In genomic region chr1:89583369-89583768, GRCm38 (mm10) we compare ENCODE assay signal across 13 mouse cellular contexts.
DNase-seq lines count a peak whose midpoint lies in the region; ATAC-seq and TF ChIP-seq lines count a peak whose summit lies in the region.
"Had no signal": no experiment of that assay in that cellular context is flagged by ENCODE, and none has a peak within 500 bp of the region (broad histone marks: within the 10 kb centered on the region; RNA-seq: fewer than 3 reads in every experiment).

No protein-coding gene starts in this region.

- H3K36me3 ChIP-seq in heart, adult 2 months (ENCODE audit: control insufficient read depth, insufficient read depth, low read length): no peaks in the 10 kb centered on the region
- no peaks in the 10 kb centered on the region for H3K36me3 ChIP-seq in neural tube, embryonic 12.5 days
- H3K36me3 ChIP-seq in midbrain, embryonic 13.5 days: 0 out of 2 replicates have a peak, but pooled peaks cover 4% of the 10 kb centered on the region
- H3K36me3 ChIP-seq: embryonic facial prominence, embryonic 10.5 days had no signal

- intact Hi-C loops in heart, adult 2 months (cut with DNase I): loop anchor here (5.0 kb wide), 1 partner anchor 49 kb away; no protein-coding TSS in a partner anchor
- intact Hi-C loops in left cerebral cortex, postnatal 10 days (cut with DNase I): loop anchor here (5.0 kb wide), 1 partner anchor 56 kb away; no protein-coding TSS in a partner anchor

- no peaks in the 10 kb centered on the region for H3K9me3 ChIP-seq in neural tube, embryonic 12.5 days
- no peaks in the 10 kb centered on the region for H3K9me3 ChIP-seq in midbrain, embryonic 13.5 days
- H3K9me3 ChIP-seq: embryonic facial prominence, embryonic 10.5 days had no signal

- no peak for ATAC-seq in neural tube, embryonic 12.5 days (ENCODE audit: low FRiP score, low read depth)
- ATAC-seq in midbrain, embryonic 13.5 days: no peak

- no peaks in the 10 kb centered on the region for H3K27me3 ChIP-seq in heart, adult 2 months (ENCODE audit: control insufficient read depth, insufficient read depth, low read length)
- H3K27me3 ChIP-seq in neural tube, embryonic 12.5 days (replicated peaks): 0 out of 2 replicates have a peak, but pooled peaks cover 3% of the 10 kb centered on the region
- H3K27me3 ChIP-seq in midbrain, embryonic 13.5 days: no peaks in the 10 kb centered on the region

- no peak for TF ChIP-seq EP300 in heart, adult 2 months (IDR thresholded peaks at IDR 0.05; ENCODE audit: insufficient read depth, low read depth, low read length)

- peaks cover 12% of the 10 kb centered on the region for H3K4me1 ChIP-seq in heart, adult 2 months (ENCODE audit: control insufficient read depth, insufficient read depth, low read length)
- peaks cover 68% of the 10 kb centered on the region for H3K4me1 ChIP-seq in neural tube, embryonic 12.5 days
- H3K4me1 ChIP-seq in midbrain, embryonic 13.5 days (replicated peaks): peaks cover 83% of the 10 kb centered on the region

- no peak overlapping the region for H3K9ac ChIP-seq in heart, adult 2 months (ENCODE audit: low read depth, low read length)
- no peak overlapping the region for H3K9ac ChIP-seq in neural tube, embryonic 12.5 days
- peak overlapping the region; percentile 95 for H3K9ac ChIP-seq in midbrain, embryonic 13.5 days (replicated peaks)

- TF ChIP-seq CTCF in heart, adult 2 months (IDR thresholded peaks at IDR 0.05): peak; percentile 40

- H3K79me2 ChIP-seq in heart, adult 2 months (replicated peaks; ENCODE audit: control insufficient read depth, insufficient read depth, low read length): peaks cover 2% of the 10 kb centered on the region; the same call in 1 of the 2 replicates

- H3K4me3 ChIP-seq in heart, adult 2 months: no peak overlapping the region
- peak overlapping the region; percentile 17; the same call in 1 of the 2 replicates for H3K4me3 ChIP-seq in neural tube, embryonic 12.5 days
- H3K4me3 ChIP-seq in midbrain, embryonic 13.5 days (replicated peaks): peak overlapping the region; percentile 91

- TF ChIP-seq POLR2A in heart, adult 2 months (IDR thresholded peaks at IDR 0.05; ENCODE audit: insufficient read depth, low read depth, low read length): no peak

- WGBS in heart, adult 2 months: 83% methylated on average over 5 of the region's 5 CpGs
- 72% methylated on average over 5 of the region's 5 CpGs for WGBS in neural tube, embryonic 12.5 days
- WGBS in midbrain, embryonic 13.5 days: 83% methylated on average over 5 of the region's 5 CpGs

- no peak for DNase-seq in heart, adult 2 months
- DNase-seq in heart, adult 11 months: no peak
- DNase-seq in neural tube, embryonic 10.5 days (ENCODE audit: extremely low spot score, low spot score): no peak
- no peak for DNase-seq in right cerebral cortex, postnatal 25 days
- no peak for DNase-seq in left cerebral cortex, postnatal 10 days (ENCODE audit: extremely low spot score in 1 of 2, low spot score in 2 of 2)
- DNase-seq: adrenal gland, adult 8-10 months; cerebellum, adult 11 months; heart, postnatal 4 days; lung, postnatal 36 days; thymus, postnatal 14 days had no signal

- no peak overlapping the region for H3K27ac ChIP-seq in heart, adult 2 months
- no peak overlapping the region for H3K27ac ChIP-seq in neural tube, embryonic 12.5 days
- H3K27ac ChIP-seq in midbrain, embryonic 13.5 days: no peak overlapping the region
- H3K27ac ChIP-seq: embryonic facial prominence, embryonic 10.5 days had no signal

- peak overlapping the region; percentile 99 for H3K4me2 ChIP-seq in neural tube, embryonic 12.5 days (replicated peaks)
- H3K4me2 ChIP-seq in midbrain, embryonic 13.5 days (replicated peaks): peak overlapping the region; percentile 97
